Comparison of ENCODE assay signal across 12 mouse cellular contexts in the genomic region with DNA sequence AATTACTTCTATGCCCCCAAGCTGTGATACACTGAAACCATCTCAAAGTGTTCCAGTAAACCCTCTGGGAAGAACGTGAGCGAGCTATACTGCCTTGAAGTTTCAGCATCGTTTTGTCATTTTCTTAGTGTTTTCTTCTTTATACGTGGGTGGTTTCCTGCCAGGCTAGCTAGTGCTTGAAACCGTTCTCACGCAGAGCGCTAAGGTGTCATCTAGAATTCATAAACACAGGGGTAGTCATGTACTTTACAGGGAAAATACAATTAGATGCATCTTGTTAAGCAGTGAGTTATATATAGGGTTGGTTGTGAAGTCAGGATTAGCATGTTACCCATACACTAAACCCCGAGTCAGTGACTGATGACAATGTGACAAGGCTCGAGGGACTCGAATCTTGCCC.
"Had no signal": no experiment of that assay in that cellular context is flagged by ENCODE, and none has a peak within 500 bp of the region (broad histone marks: within the 10 kb centered on the region; RNA-seq: fewer than 3 reads in every experiment).

No protein-coding gene starts in this region.

- DNase-seq: kidney, postnatal 10 days; kidney, postnatal 36 days; left cerebral cortex, postnatal 4 days; liver, postnatal 0 days; lung, embryonic 14.5 days; right cerebral cortex, adult 18-20 months; right cerebral cortex, postnatal 14 days; right cerebral cortex, postnatal 4 days; thymus, adult 2 months; thymus, postnatal 14 days had no signal

- ATAC-seq: liver, postnatal 0 days; lung, postnatal 0 days; midbrain, embryonic 15.5 days had no signal
